Mouse (Mus musculus) kidney, adult 18-20 months (tissue): ENCODE data around the gene Mfsd2a.

Experiments used
- DNase-seq: peaks from one replicate; pipeline ENCODE4 v3.0.0; 2021

Gene Mfsd2a

GRCm38 (mm10) chr4:122976885-122977284 lies 15.9 kb upstream of the Mfsd2a start:
- DNase-seq, result no peak

- no peak for DNase-seq
Observed at GRCm38 (mm10) chr4:122974976-122975520, 14.1 kb upstream of the Mfsd2a start.

GRCm38 (mm10) chr4:122972056-122972455 lies 11.1 kb upstream of the Mfsd2a start:
- DNase-seq, result no peak

GRCm38 (mm10) chr4:122971646-122972045 lies 10.7 kb upstream of the Mfsd2a start:
- DNase-seq, result no peak

GRCm38 (mm10) chr4:122971191-122971590 lies 10.2 kb upstream of the Mfsd2a start:
- DNase-seq, result peak; percentile 77

- DNase-seq, result no peak
Observed at GRCm38 (mm10) chr4:122968106-122968505, 7.1 kb upstream of the Mfsd2a start.

GRCm38 (mm10) chr4:122962751-122963150 lies 1.8 kb upstream of the Mfsd2a start:
- DNase-seq, result no peak

GRCm38 (mm10) chr4:122961589-122961988 lies 601 bp upstream of the Mfsd2a start:
- no peak for DNase-seq

GRCm38 (mm10) chr4:122960321-122961099 lies 478 bp downstream of the Mfsd2a start:
- DNase-seq, result peak; percentile 21

GRCm38 (mm10) chr4:122959816-122960215 lies 1.2 kb downstream of the Mfsd2a start:
- no peak for DNase-seq

- peak; percentile 57 for DNase-seq
Observed at GRCm38 (mm10) chr4:122958491-122959031, 2.4 kb downstream of the Mfsd2a start.

GRCm38 (mm10) chr4:122956301-122956700 lies 4.7 kb downstream of the Mfsd2a start:
- DNase-seq, result no peak

- peak; percentile 92 for DNase-seq
Observed at GRCm38 (mm10) chr4:122955412-122956136, 5.4 kb downstream of the Mfsd2a start.

- DNase-seq, result no peak
Observed at GRCm38 (mm10) chr4:122954680-122955411, 6.1 kb downstream of the Mfsd2a start.

- no peak for DNase-seq
Observed at GRCm38 (mm10) chr4:122949096-122949495, 11.9 kb downstream of the Mfsd2a start.

- DNase-seq, result no peak
Observed at GRCm38 (mm10) chr4:122947223-122947622, 13.8 kb downstream of the Mfsd2a start.

- peak; percentile 29 for DNase-seq
Observed at GRCm38 (mm10) chr4:122944408-122944807, 16.6 kb downstream of the Mfsd2a start.

- DNase-seq, result no peak
Observed at GRCm38 (mm10) chr4:122939048-122939796, 21.8 kb downstream of the Mfsd2a start.

- DNase-seq, result no peak
Observed at GRCm38 (mm10) chr4:122937489-122937888, 23.5 kb downstream of the Mfsd2a start.

GRCm38 (mm10) chr4:122935466-122936099 lies 25.4 kb downstream of the Mfsd2a start:
- DNase-seq, result no peak

GRCm38 (mm10) chr4:122933857-122934256 lies 27.1 kb downstream of the Mfsd2a start:
- no peak for DNase-seq
